8 mouse cellular contexts compared by ENCODE assay signal in the genomic region with DNA sequence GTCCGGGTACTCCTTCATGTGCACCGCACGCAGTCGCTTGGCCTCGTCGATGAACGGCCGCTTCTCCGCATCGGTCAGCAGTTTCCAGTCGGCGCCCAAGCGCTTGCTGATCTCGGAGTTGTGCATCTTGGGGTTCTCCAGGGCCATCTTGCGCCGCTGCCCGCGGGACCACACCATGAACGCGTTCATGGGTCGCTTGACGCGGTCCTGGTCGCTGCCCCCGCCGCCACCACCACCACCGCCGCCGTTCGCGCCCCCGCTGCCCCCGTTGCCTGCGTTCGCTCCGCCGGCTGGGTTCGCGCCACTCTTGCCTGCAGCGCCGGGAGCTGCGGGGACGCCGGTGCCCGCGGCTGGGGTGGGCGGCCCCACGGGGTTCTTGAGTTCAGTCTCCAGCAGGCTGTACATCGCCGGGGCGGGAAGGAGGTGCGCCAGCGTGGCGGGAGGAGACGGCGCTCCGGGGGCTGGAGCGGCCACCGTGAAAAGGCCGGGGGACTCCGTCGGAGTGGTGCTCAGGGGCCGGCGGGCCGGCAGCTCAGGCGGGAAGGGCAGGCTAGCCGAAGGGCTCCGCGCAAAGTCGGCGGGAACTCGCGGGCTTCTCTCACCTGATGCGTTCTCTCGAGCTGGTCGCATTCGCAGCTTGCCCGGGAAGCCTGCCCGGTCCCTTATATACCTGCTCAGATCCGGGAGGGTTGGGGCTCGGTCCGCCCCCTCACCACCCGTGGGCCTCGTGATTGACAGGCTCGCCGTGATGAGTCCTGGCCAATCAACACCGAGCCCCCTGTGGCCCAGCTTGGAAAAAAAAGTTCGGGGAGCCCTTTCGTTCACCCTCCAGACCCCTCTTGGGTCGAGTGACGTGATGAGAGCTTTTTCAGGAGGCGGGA. TPM values are rescaled to one million over a fixed set of nuclear protein-coding genes. Genes with fewer than 3 reads are reported as not detected.
A peak's percentile ranks its signal among the peaks of the same experiment; 100 is the strongest.
DNase-seq lines count a peak whose midpoint lies in the region; ATAC-seq and TF ChIP-seq lines count a peak whose summit lies in the region.

A gene (minus strand): TSS at position 630 of the 881 bp plus-strand sequence.

- TF ChIP-seq CTCF in cortical plate, adult 2 months (IDR thresholded peaks at IDR 0.05; ENCODE audit: extremely low read depth, insufficient read depth, low read length), result no peak

- no peaks in the 10 kb centered on the region for H3K4me1 ChIP-seq in cortical plate, adult 2 months (ENCODE audit: control insufficient read depth, insufficient read depth, low read length)
- H3K4me1 ChIP-seq in hindbrain, embryonic 11.5 days (replicated peaks; ENCODE audit: control insufficient read depth, insufficient read depth, low read length), result no peaks in the 10 kb centered on the region
- H3K4me1 ChIP-seq in midbrain, embryonic 13.5 days (replicated peaks), result peaks cover 26% of the 10 kb centered on the region

- 19% methylated on average over 64 of the region's 92 CpGs for WGBS in hindbrain, embryonic 11.5 days
- 26% methylated on average over 91 of the region's 92 CpGs for WGBS in midbrain, embryonic 13.5 days

- peak; percentile 8 for DNase-seq in kidney, postnatal 10 days
- no peak for DNase-seq in kidney, adult 8-10 months
- DNase-seq in hindbrain, embryonic 11.5 days (ENCODE audit: low spot score), result peak; percentile 77
- DNase-seq in layer of hippocampus, adult 11-12 months (ENCODE audit: low spot score), result no peak
- no peak for DNase-seq in left cerebral cortex, adult 11 months (ENCODE audit: low spot score)
- no peak for DNase-seq in spleen, postnatal 14 days (ENCODE audit: low spot score in 2 of 2)

- peak within 1 kb of the TSS; percentile 23; the same call in 1 of the 2 replicates for H3K4me3 ChIP-seq in cortical plate, adult 2 months (ENCODE audit: insufficient read depth, low read length)
- peak within 1 kb of the TSS; percentile 54 for H3K4me3 ChIP-seq in hindbrain, embryonic 11.5 days (ENCODE audit: low read depth, low read length)
- peak within 1 kb of the TSS; percentile 60 for H3K4me3 ChIP-seq in midbrain, embryonic 13.5 days (replicated peaks)

- H3K27ac ChIP-seq in cortical plate, adult 2 months (ENCODE audit: insufficient read depth, low read length), result no peak within 1 kb of the TSS
- H3K27ac ChIP-seq in hindbrain, embryonic 11.5 days (ENCODE audit: low read depth, low read length), result peak within 1 kb of the TSS; percentile 75
- H3K27ac ChIP-seq in midbrain, embryonic 13.5 days, result peak within 1 kb of the TSS; percentile 77

- no peaks in the 10 kb centered on the region for H3K36me3 ChIP-seq in hindbrain, embryonic 11.5 days (ENCODE audit: control insufficient read depth, insufficient read depth, low read length)
- no peaks in the 10 kb centered on the region for H3K36me3 ChIP-seq in midbrain, embryonic 13.5 days

- H3K9me3 ChIP-seq in hindbrain, embryonic 11.5 days (ENCODE audit: control insufficient read depth, low read length), result no peaks in the 10 kb centered on the region
- H3K9me3 ChIP-seq in midbrain, embryonic 13.5 days, result no peaks in the 10 kb centered on the region

- no peak for TF ChIP-seq POLR2A in cortical plate, adult 2 months (IDR thresholded peaks at IDR 0.05; ENCODE audit: extremely low read depth, insufficient read depth, low read length)

- 0 out of 2 replicates have a peak, but pooled peaks cover 5% of the 10 kb centered on the region for H3K27me3 ChIP-seq in hindbrain, embryonic 11.5 days (ENCODE audit: control insufficient read depth, insufficient read depth, low read length)
- peaks cover 19% of the 10 kb centered on the region for H3K27me3 ChIP-seq in midbrain, embryonic 13.5 days

- peak within 1 kb of the TSS; percentile 65 for H3K9ac ChIP-seq in hindbrain, embryonic 11.5 days (ENCODE audit: low read depth, low read length)
- H3K9ac ChIP-seq in midbrain, embryonic 13.5 days (replicated peaks), result peak within 1 kb of the TSS; percentile 76

- ATAC-seq in hindbrain, embryonic 11.5 days (ENCODE audit: low FRiP score), result peak; percentile 80
- peak; percentile 68 for ATAC-seq in midbrain, embryonic 13.5 days

- peak within 1 kb of the TSS; percentile 58 for H3K4me2 ChIP-seq in hindbrain, embryonic 11.5 days (replicated peaks; ENCODE audit: low read depth, low read length)
- peak within 1 kb of the TSS; percentile 67 for H3K4me2 ChIP-seq in midbrain, embryonic 13.5 days (replicated peaks)

RNA-seq across cellular contexts. Expression of the gene that starts here (rescaled TPM):
- 1.3 and 1.5 TPM in 2 replicates for polyA plus RNA-seq in cortical plate, adult 2 months (2012; rRNA removed)
- polyA plus RNA-seq in hindbrain, embryonic 11.5 days (2014; fragmentation: Nextera tagmentation; extraction: Ambion mirVana), result 4.9 and 6.0 TPM in 2 replicates
- 2.4 and 2.6 TPM in 2 replicates for polyA plus RNA-seq in midbrain, embryonic 13.5 days (2015; fragmentation: Nextera tagmentation; extraction: Ambion mirVana)

Comparison
In these comparisons a context has a peak if more than half of its experiments do, and no peak if none do; other contexts are left out.
1. DNase-seq: peak in kidney, postnatal 10 days (single experiment) and hindbrain, embryonic 11.5 days (single experiment); none in kidney, adult 8-10 months (0 of 2), layer of hippocampus, adult 11-12 months (single experiment), left cerebral cortex, adult 11 months (single experiment) and spleen, postnatal 14 days (0 of 2).
2. Peak in every context shown above with its lines, with median percentiles within 50 percentile points of each other: H3K4me3 ChIP-seq.